In the genomic region with DNA sequence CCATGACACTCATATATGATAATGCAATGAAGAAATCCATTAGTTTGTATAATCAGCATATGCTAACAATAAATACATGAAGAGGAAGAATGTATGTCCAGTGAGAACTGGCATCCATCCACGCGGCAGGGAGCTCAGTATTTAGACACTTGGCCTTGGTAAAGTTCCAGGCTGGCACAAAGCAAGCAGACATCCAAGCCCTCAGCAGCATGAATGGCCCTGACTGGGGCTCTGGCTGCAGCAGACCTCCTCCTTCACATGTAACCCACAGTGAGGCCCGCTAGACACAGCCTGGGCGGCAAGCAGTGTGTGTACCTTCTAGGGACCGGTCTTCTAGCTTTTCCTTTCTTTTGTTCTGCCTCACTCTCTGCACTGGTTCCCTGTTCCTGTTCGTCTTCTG, we compare ENCODE assay signal across 9 mouse cellular contexts. TPM values are rescaled to one million over a fixed set of nuclear protein-coding genes. Genes with fewer than 3 reads are reported as not detected.
DNase-seq lines count a peak whose midpoint lies in the region; ATAC-seq lines count a peak whose summit lies in the region.
"Had no signal": no experiment of that assay in that cellular context is flagged by ENCODE, and none has a peak within 500 bp of the region (broad histone marks: within the 10 kb centered on the region; RNA-seq: fewer than 3 reads in every experiment).

No protein-coding gene starts in this region.

- 79% methylated on average over 6 of the region's 6 CpGs for WGBS in hindbrain, embryonic 14.5 days
- 96% methylated on average over 6 of the region's 6 CpGs for WGBS in hindbrain, embryonic 11.5 days

- H3K27ac ChIP-seq in hindbrain, embryonic 14.5 days: no peak overlapping the region
- H3K27ac ChIP-seq in hindbrain, embryonic 11.5 days (ENCODE audit: low read depth, low read length): no peak overlapping the region
- H3K27ac ChIP-seq: lung, embryonic 15.5 days had no signal

- ATAC-seq in hindbrain, embryonic 14.5 days (ENCODE audit: low FRiP score): peak; percentile 81; the same call in 1 of the 2 replicates
- ATAC-seq in hindbrain, embryonic 11.5 days (ENCODE audit: low FRiP score): no peak

- no peak overlapping the region for H3K4me3 ChIP-seq in hindbrain, embryonic 14.5 days (replicated peaks; ENCODE audit: low read length)
- no peak overlapping the region for H3K4me3 ChIP-seq in hindbrain, embryonic 11.5 days (ENCODE audit: low read depth, low read length)
- H3K4me3 ChIP-seq: lung, embryonic 15.5 days had no signal

- H3K4me1 ChIP-seq in hindbrain, embryonic 14.5 days (replicated peaks; ENCODE audit: control insufficient read depth, insufficient read depth, low read length): no peaks in the 10 kb centered on the region
- no peaks in the 10 kb centered on the region for H3K4me1 ChIP-seq in hindbrain, embryonic 11.5 days (replicated peaks; ENCODE audit: control insufficient read depth, insufficient read depth, low read length)
- H3K4me1 ChIP-seq: lung, embryonic 15.5 days had no signal

- H3K4me2 ChIP-seq in hindbrain, embryonic 14.5 days (replicated peaks): no peak overlapping the region
- no peak overlapping the region for H3K4me2 ChIP-seq in hindbrain, embryonic 11.5 days (replicated peaks; ENCODE audit: low read depth, low read length)
- H3K4me2 ChIP-seq: lung, embryonic 15.5 days had no signal

- H3K36me3 ChIP-seq in hindbrain, embryonic 14.5 days (replicated peaks; ENCODE audit: control insufficient read depth, insufficient read depth): peaks cover 88% of the 10 kb centered on the region
- peaks cover 24% of the 10 kb centered on the region for H3K36me3 ChIP-seq in hindbrain, embryonic 11.5 days (ENCODE audit: control insufficient read depth, insufficient read depth, low read length)

- peak; percentile 64 for DNase-seq in hindbrain, embryonic 14.5 days (ENCODE audit: low spot score)
- DNase-seq in hindbrain, embryonic 11.5 days (ENCODE audit: low spot score): no peak
- DNase-seq in adrenal gland, adult (ENCODE audit: inconsistent age in 2 of 2, low spot score in 1 of 2): peak; percentile 86 to 93
- DNase-seq in adrenal gland, postnatal 14 days: peak; percentile 76
- DNase-seq in cerebellum, postnatal 36 days: peak; percentile 83 to 88
- no peak for DNase-seq in embryo, embryonic 10 days (ENCODE audit: low spot score)
- DNase-seq in thymus, adult 18-20 months: no peak
- no peak for DNase-seq in layer of hippocampus, postnatal 10 days (ENCODE audit: low spot score in 2 of 2)

- H3K9ac ChIP-seq in hindbrain, embryonic 14.5 days: no peak overlapping the region
- H3K9ac ChIP-seq in hindbrain, embryonic 11.5 days (ENCODE audit: low read depth, low read length): no peak overlapping the region
- H3K9ac ChIP-seq: lung, embryonic 15.5 days had no signal

- H3K9me3 ChIP-seq in hindbrain, embryonic 14.5 days (ENCODE audit: control insufficient read depth, low read length): no peaks in the 10 kb centered on the region
- no peaks in the 10 kb centered on the region for H3K9me3 ChIP-seq in hindbrain, embryonic 11.5 days (ENCODE audit: control insufficient read depth, low read length)
- H3K9me3 ChIP-seq: lung, embryonic 15.5 days had no signal

- H3K27me3 ChIP-seq in hindbrain, embryonic 14.5 days (ENCODE audit: control insufficient read depth, insufficient read depth, low read length): no peaks in the 10 kb centered on the region
- no peaks in the 10 kb centered on the region for H3K27me3 ChIP-seq in hindbrain, embryonic 11.5 days (ENCODE audit: control insufficient read depth, insufficient read depth, low read length)
- H3K27me3 ChIP-seq: lung, embryonic 15.5 days had no signal

RNA-seq across cellular contexts. Expression of gene Chd2, which starts 34.1 kb away (rescaled TPM):
- polyA plus RNA-seq in hindbrain, embryonic 14.5 days (2014; fragmentation: Nextera tagmentation; extraction: Ambion mirVana): 35.6 and 42.3 TPM in 2 replicates
- polyA plus RNA-seq in hindbrain, embryonic 11.5 days (2014; fragmentation: Nextera tagmentation; extraction: Ambion mirVana): 45.4 and 64.4 TPM in 2 replicates
- total RNA-seq in adrenal gland, postnatal 14 days (2021): 45.1 and 52.8 TPM in 2 replicates
- 10 to 100 TPM; 47.7 to 50.3 TPM for total RNA-seq in layer of hippocampus, postnatal 10 days (2021)

Comparison
In these comparisons a context has a peak if more than half of its experiments do, and no peak if none do; other contexts are left out.
1. DNase-seq: peak in hindbrain, embryonic 14.5 days (single experiment), adrenal gland, adult (2 of 2), adrenal gland, postnatal 14 days (single experiment) and cerebellum, postnatal 36 days (2 of 2); none in hindbrain, embryonic 11.5 days (single experiment), embryo, embryonic 10 days (single experiment), thymus, adult 18-20 months (0 of 2) and layer of hippocampus, postnatal 10 days (0 of 2).